Mouse (Mus musculus) limb, embryonic 13.5 days (tissue): ENCODE measurements around the gene Pramef17. TPM values are rescaled to one million over a fixed set of nuclear protein-coding genes. Genes with fewer than 3 reads are reported as not detected.
"Not testable (repeated sequence)": the region's sequence is repeated elsewhere in the genome, so short reads cannot be mapped to it uniquely, and the experiment has no call there.

Source experiments
- ATAC-seq: fragments of 200-750 bp; cut with Nextera tagmentation; 2 replicates; pipeline ENCODE4 v1.8.0; 2017; ENCODE audit warnings: low read depth, moderate number of reproducible peaks, moderate TSS enrichment; ENCODE audit not compliant: low FRiP score
- H3K27ac ChIP-seq: fragments of 300-500 bp; sonication (generic); 2 replicates; pipeline ENCODE4 v1.5.1; 2015; ENCODE audit warnings: inconsistent platforms, mild to moderate bottlenecking, moderate library complexity
- H3K27me3 ChIP-seq: fragments of 300-500 bp; sonication (generic); 2 replicates; pipeline ENCODE4 v1.6.1; 2015; ENCODE audit warnings: mild to moderate bottlenecking, inconsistent platforms
- H3K36me3 ChIP-seq: fragments of 300-500 bp; sonication (generic); 2 replicates; pipeline ENCODE4 v1.6.1; 2015; ENCODE audit warnings: inconsistent platforms, mild to moderate bottlenecking, moderate library complexity
- H3K4me1 ChIP-seq: fragments of 300-500 bp; sonication (generic); 2 replicates; pipeline ENCODE4 v1.6.1; 2015; ENCODE audit warnings: inconsistent platforms
- H3K4me2 ChIP-seq: fragments of 300-500 bp; sonication (generic); replicated peaks from 2 replicates; pipeline ENCODE4 v1.6.1; 2015; ENCODE audit warnings: inconsistent platforms, mild to moderate bottlenecking, moderate library complexity
- H3K4me3 ChIP-seq: fragments of 300-500 bp; sonication (generic); 2 replicates; pipeline ENCODE4 v1.5.1; 2015; ENCODE audit warnings: moderate library complexity, mild to moderate bottlenecking, inconsistent platforms
- H3K9ac ChIP-seq: fragments of 300-500 bp; sonication (generic); 2 replicates; pipeline ENCODE4 v1.6.1; 2015; ENCODE audit warnings: mild to moderate bottlenecking, inconsistent platforms
- H3K9me3 ChIP-seq: fragments of 300-500 bp; sonication (generic); 2 replicates; pipeline ENCODE4 v1.6.1; 2016; ENCODE audit warnings: inconsistent platforms
- WGBS: fragments of 180-500 bp; shearing (Covaris S2); methylation state at CpG from one replicate; pipeline ENCODE4 v1.1.7; 2015; 5-methylcytosine and 5-hydroxymethylcytosine counted together
- polyA plus RNA-seq: library from polyadenylated mRNA; unstranded; fragments of >200 nt; fragmentation: Nextera tagmentation; extraction: Ambion mirVana; gene quantifications from 2 replicates; pipeline ENCODE4 v1.2.1, GENCODE M21; 2015

Pramef17 gene
- polyA plus RNA-seq: not detected in 2 replicates

GRCm38 (mm10) chr4:143994269-143994668, at the start of gene Pramef17:
Gene Pramef17 (minus strand): TSS chr4:143994369.
- 58% methylated on average over 3 of the region's 3 CpGs for WGBS
- not testable (repeated sequence) for H3K9ac ChIP-seq, H3K4me3 ChIP-seq, H3K27me3 ChIP-seq, ATAC-seq, H3K27ac ChIP-seq, H3K4me1 ChIP-seq, H3K36me3 ChIP-seq, H3K4me2 ChIP-seq, H3K9me3 ChIP-seq

- WGBS: 94% methylated on average over 17 of the region's 17 CpGs
Measured at GRCm38 (mm10) chr4:143988126-143988525, 6.0 kb downstream of the Pramef17 start.

GRCm38 (mm10) chr4:143987475-143987941, 6.7 kb downstream of the Pramef17 start:
- not testable (repeated sequence) for H3K27ac ChIP-seq, H3K4me3 ChIP-seq, H3K9ac ChIP-seq, ATAC-seq, H3K9me3 ChIP-seq, H3K27me3 ChIP-seq, H3K4me2 ChIP-seq, H3K4me1 ChIP-seq, H3K36me3 ChIP-seq
- 94% methylated on average over 12 of the region's 17 CpGs for WGBS

More at GRCm38 (mm10) chr4:143988126-143988525, 6.0 kb downstream of the Pramef17 start:
- ATAC-seq, H3K9me3 ChIP-seq, H3K4me2 ChIP-seq, H3K4me3 ChIP-seq, H3K36me3 ChIP-seq, H3K27ac ChIP-seq, H3K27me3 ChIP-seq, H3K4me1 ChIP-seq, H3K9ac ChIP-seq: not testable (repeated sequence)

- not testable (repeated sequence) for H3K36me3 ChIP-seq
Measured at GRCm38 (mm10) chr4:143985733-143986132, 8.4 kb downstream of the Pramef17 start.

GRCm38 (mm10) chr4:143985165-143985564, 9.0 kb downstream of the Pramef17 start:
- H3K27me3 ChIP-seq, H3K36me3 ChIP-seq, H3K4me2 ChIP-seq, H3K27ac ChIP-seq, H3K4me3 ChIP-seq, ATAC-seq, H3K9ac ChIP-seq, H3K9me3 ChIP-seq, H3K4me1 ChIP-seq: not testable (repeated sequence)
- no CpG with 5 or more reads among the region's 7 CpGs for WGBS

More at GRCm38 (mm10) chr4:143985733-143986132, 8.4 kb downstream of the Pramef17 start:
- not testable (repeated sequence) for ATAC-seq, H3K9ac ChIP-seq, H3K27me3 ChIP-seq, H3K27ac ChIP-seq, H3K4me1 ChIP-seq, H3K9me3 ChIP-seq, H3K4me2 ChIP-seq, H3K4me3 ChIP-seq
- WGBS: 94% methylated on average over 7 of the region's 9 CpGs

- not testable (repeated sequence) for H3K36me3 ChIP-seq, H3K9me3 ChIP-seq, H3K4me2 ChIP-seq, H3K9ac ChIP-seq, H3K27ac ChIP-seq, H3K27me3 ChIP-seq, ATAC-seq, H3K4me3 ChIP-seq, H3K4me1 ChIP-seq
- WGBS: 60% methylated on average over 1 of the region's 1 CpGs
Measured at GRCm38 (mm10) chr4:143983446-143983845, 10.7 kb downstream of the Pramef17 start.

GRCm38 (mm10) chr4:143966850-143967249, 27.3 kb downstream of the Pramef17 start, which contains the start of gene Gm13101:
Gene Gm13101 (minus strand): TSS chr4:143966950.
- H3K4me1 ChIP-seq, H3K27me3 ChIP-seq, H3K27ac ChIP-seq, H3K36me3 ChIP-seq, H3K4me3 ChIP-seq, ATAC-seq, H3K9me3 ChIP-seq, H3K9ac ChIP-seq, H3K4me2 ChIP-seq: not testable (repeated sequence)
- WGBS: 50% methylated on average over 2 of the region's 2 CpGs

GRCm38 (mm10) chr4:143950916-143951315, 43.3 kb downstream of the Pramef17 start, which contains the start of gene Pramef25:
Gene Pramef25 (minus strand): TSS chr4:143951016.
- not testable (repeated sequence) for H3K27me3 ChIP-seq, ATAC-seq, H3K36me3 ChIP-seq, H3K9ac ChIP-seq, H3K27ac ChIP-seq, H3K4me3 ChIP-seq, H3K4me2 ChIP-seq, H3K4me1 ChIP-seq
- H3K9me3 ChIP-seq: peaks cover 20% of the 10 kb centered on the region; the same call in 1 of the 2 replicates
- 96% methylated on average over 1 of the region's 1 CpGs for WGBS

Other genes with a start within 250 kb of the Pramef17 start
- not detected in 2 replicates for gene Gm13023, start 205.0 kb downstream of the Pramef17 start, polyA plus RNA-seq
- not detected in 2 replicates for gene Gm13084, start 178.3 kb downstream of the Pramef17 start, polyA plus RNA-seq
- gene Gm13103, start 147.9 kb downstream of the Pramef17 start, polyA plus RNA-seq: not detected in 2 replicates
- not detected in 2 replicates for gene Pramef6, start 94.0 kb downstream of the Pramef17 start, polyA plus RNA-seq
- not detected in 2 replicates for gene Pramef25, start 43.4 kb downstream of the Pramef17 start, polyA plus RNA-seq
- gene Gm13101, start 27.4 kb downstream of the Pramef17 start, polyA plus RNA-seq: not detected in 2 replicates
- gene Pramel4, start 64.8 kb upstream of the Pramef17 start, polyA plus RNA-seq: not detected in 2 replicates
- not detected in 2 replicates for gene Gm13102, start 112.1 kb upstream of the Pramef17 start, polyA plus RNA-seq
- not detected in 2 replicates for gene Oog3, start 168.3 kb upstream of the Pramef17 start, polyA plus RNA-seq
- gene Oog2, start 196.3 kb upstream of the Pramef17 start, polyA plus RNA-seq: not detected in 2 replicates
- not detected in 2 replicates for gene C87977, start 218.9 kb upstream of the Pramef17 start, polyA plus RNA-seq